Mouse (Mus musculus) small intestine, adult 2 months (tissue): ENCODE results near the gene Fads2. TPM values are rescaled to one million over a fixed set of nuclear protein-coding genes. Genes with fewer than 3 reads are reported as not detected.

ENCODE experiments used
- H3K27ac ChIP-seq: fragments of 200-500 bp; 2 replicates; pipeline ENCODE4 v1.5.1; 2012; ENCODE audit warnings: low read depth, low read length, control low read depth, inconsistent platforms; ENCODE audit not compliant: insufficient read depth
- H3K27me3 ChIP-seq: fragments of 200-500 bp; 2 replicates; pipeline ENCODE4 v1.6.1; 2012; ENCODE audit warnings: mild to moderate bottlenecking, moderate library complexity, low read length, inconsistent platforms; ENCODE audit not compliant: control insufficient read depth, insufficient read depth
- H3K36me3 ChIP-seq: fragments of 200-500 bp; 2 replicates; pipeline ENCODE4 v1.6.1; 2012; ENCODE audit warnings: mild to moderate bottlenecking, low read length, control low read depth, inconsistent platforms; ENCODE audit not compliant: control insufficient read depth, insufficient read depth
- H3K4me1 ChIP-seq: fragments of 200-500 bp; 2 replicates; pipeline ENCODE4 v1.6.1; 2012; ENCODE audit warnings: low read length, inconsistent platforms, mixed read lengths; ENCODE audit not compliant: control insufficient read depth, insufficient read depth, insufficient read length
- H3K4me3 ChIP-seq: fragments of 200-500 bp; 2 replicates; pipeline ENCODE4 v1.5.1; 2012; ENCODE audit warnings: low read depth, mild to moderate bottlenecking, control low read depth, inconsistent platforms, low read length, moderate library complexity
- CTCF ChIP-seq: fragments of 200-500 bp; IDR thresholded peaks from 2 replicates; pipeline ENCODE4 v1.5.1; 2012; ENCODE audit warnings: low read depth, mild to moderate bottlenecking, control low read depth, inconsistent platforms, low read length, moderate library complexity, mixed read lengths; ENCODE audit not compliant: insufficient replicate concordance, insufficient read length; ENCODE audit errors: extremely low read depth
- POLR2A ChIP-seq: fragments of 200-500 bp; IDR thresholded peaks from 2 replicates; pipeline ENCODE4 v1.6.1; 2012; ENCODE audit warnings: low read depth, mild to moderate bottlenecking, control low read depth, inconsistent platforms, low read length, moderate library complexity
- WGBS: fragments of 180-500 bp; shearing (Covaris S2); methylation state at CpG from one replicate; pipeline ENCODE4 v1.1.7; 2018; 5-methylcytosine and 5-hydroxymethylcytosine counted together
- polyA plus RNA-seq: library from polyadenylated mRNA; depleted of rRNA; stranded (reverse); fragments of >200 nt; gene quantifications from 2 replicates; pipeline ENCODE4 v1.2.3, GENCODE M21; 2012

The Fads2 gene
- polyA plus RNA-seq, 1 experiment = 44.9 TPM

DNA sequence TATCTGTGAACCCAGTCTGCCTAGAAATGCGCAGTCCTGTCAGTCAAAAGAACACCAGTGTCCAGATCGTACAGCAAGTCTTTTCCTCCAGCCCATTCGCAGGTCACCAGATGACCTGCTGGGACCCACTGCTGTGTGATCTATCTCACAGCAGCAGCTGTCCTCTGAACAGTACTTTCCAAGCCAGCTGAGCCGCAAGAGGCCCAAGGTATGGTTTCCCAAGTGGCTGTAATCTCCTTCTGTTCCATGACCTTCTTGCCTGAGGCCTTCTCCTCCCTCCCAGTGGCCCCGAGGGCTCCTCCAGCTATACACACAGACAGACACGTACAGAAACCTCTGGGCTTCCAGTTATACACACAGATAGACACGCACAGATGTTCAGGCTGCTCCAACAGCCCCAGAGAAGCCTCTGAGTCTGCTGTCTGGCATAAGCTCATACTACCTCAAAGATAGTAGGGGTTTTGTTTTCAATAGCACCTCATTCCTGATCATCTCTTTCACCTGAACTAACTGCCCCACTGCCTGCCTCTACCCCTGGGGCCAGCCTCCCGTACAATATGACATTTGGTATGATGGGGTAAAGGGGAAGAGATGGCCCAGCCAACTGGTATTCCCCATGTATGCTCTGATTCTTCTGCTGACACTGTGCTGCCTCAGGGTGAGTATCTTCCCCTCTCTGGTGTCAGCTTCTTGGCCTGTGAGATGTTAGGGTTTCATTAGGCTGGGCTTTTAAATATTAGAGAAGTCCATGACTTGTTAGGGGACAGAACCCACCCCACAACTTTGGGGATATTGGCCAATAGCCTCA lies 40.6 kb downstream of the Fads2 start:
- H3K4me1 ChIP-seq = peaks cover 48% of the 10 kb centered on the region
- 20% methylated on average over 8 of the region's 8 CpGs for WGBS

DNA sequence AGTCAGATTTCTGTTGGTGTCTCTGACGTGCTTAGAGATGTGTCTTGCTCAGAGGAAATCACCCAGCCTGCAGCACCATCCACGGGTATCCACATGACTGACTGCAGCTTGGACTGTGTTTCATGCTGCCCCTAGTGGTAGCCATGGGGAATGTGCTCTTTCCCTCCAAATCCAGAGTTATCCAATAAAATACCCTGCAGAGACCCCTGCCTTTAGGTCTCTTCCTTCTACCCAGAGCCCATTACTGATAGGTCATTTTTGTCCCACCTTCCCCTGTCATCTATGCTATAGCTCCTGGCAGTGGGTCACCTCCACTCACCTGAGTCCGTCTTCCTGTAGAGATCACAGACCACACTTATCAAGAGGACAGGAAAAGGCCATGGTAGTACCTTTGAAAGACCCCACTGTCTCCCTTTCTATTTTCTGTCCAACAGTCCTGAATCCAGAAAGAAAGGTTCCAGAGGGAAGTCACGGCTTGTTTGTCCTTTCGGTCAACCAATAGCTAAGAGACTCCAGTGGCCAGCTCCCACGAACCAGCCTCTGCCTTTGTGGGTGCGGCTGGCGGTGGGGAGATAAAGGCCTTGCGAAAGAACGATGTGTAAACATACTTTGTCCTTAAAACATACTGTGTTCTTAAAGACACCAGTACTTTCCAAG lies 41.5 kb downstream of the Fads2 start:
- peak overlapping the region; percentile 16; the same call in 1 of the 2 replicates for H3K4me3 ChIP-seq
- peaks cover 9% of the 10 kb centered on the region for H3K36me3 ChIP-seq
- peak overlapping the region; percentile 97 for H3K27ac ChIP-seq
- H3K27me3 ChIP-seq = no peaks in the 10 kb centered on the region
- TF ChIP-seq POLR2A = no peak; the same call in 1 of the 2 replicates
- peak; percentile 78; the same call in 1 of the 2 replicates for TF ChIP-seq CTCF
- WGBS = 8% methylated on average over 10 of the region's 10 CpGs
- peaks cover 45% of the 10 kb centered on the region for H3K4me1 ChIP-seq

More for the DNA sequence above, 40.6 kb downstream of the Fads2 start:
- Histone ChIP-seq H3K27ac (peak overlapping the region; percentile 78), H3K4me3 (no peak overlapping the region), H3K27me3 (no peaks in the 10 kb centered on the region), H3K36me3 (peaks cover 13% of the 10 kb centered on the region)
- TF ChIP-seq POLR2A (no peak), CTCF (no peak)

DNA sequence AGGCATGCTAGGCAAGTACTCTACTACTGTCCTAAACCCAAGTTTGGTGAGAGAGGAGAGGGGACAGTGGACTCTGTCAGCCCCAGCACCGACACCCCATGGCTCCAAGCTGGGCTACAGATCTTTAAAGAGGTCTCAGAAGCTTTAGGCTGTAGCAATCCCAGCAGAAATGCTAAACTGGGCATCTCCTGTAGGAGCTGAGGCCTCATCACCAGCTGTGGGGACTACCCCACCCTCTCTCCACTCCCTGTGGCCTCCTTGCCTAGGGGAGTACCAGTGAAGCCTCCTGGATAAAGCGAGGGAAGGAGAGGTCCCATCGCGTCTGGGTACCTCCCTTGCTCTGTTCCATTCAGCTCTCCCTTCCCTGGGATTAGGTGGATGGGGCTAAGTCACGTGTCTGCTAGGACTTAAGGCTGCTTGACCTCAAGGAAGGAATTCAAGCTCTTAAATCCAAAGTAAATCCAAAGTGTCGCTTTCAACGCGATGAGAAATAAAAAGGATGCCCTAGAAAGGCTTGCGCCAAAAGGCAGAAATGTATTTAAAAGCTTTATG lies 42.6 kb downstream of the Fads2 start:
- Histone ChIP-seq H3K4me3 (peak overlapping the region; percentile 40), H3K36me3 (peaks cover 9% of the 10 kb centered on the region; the same call in 1 of the 2 replicates), H3K4me1 (peaks cover 40% of the 10 kb centered on the region), H3K27me3 (no peaks in the 10 kb centered on the region), H3K27ac (peak overlapping the region; percentile 19)
- 37% methylated on average over 9 of the region's 9 CpGs for WGBS
- TF ChIP-seq POLR2A (no peak), CTCF (no peak)

DNA sequence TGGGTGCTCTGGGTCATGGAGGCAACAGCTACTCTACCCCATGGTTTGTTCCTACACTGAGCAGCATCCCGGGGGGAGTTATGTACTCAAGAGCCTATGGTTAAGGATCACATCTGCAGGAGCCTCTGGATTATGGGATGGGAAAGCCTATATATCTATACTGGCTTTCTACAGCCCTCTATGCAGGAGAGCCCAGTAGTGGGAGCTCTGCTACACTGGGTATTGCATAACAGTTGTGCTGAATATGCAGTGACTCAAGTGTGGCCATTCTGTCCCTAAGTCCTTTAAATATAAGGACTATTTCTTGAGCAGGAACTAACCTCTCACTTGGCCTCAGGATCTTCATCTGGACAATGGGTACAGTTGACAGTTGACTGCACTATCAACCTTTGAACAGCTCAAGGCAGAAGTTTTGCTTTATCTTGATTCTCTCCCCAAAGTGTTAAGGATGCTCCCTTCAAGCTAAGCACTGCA lies 43.2 kb downstream of the Fads2 start:
- no peaks in the 10 kb centered on the region for H3K27me3 ChIP-seq
- H3K36me3 ChIP-seq = peaks cover 7% of the 10 kb centered on the region; the same call in 1 of the 2 replicates
- WGBS = 43% methylated on average over 1 of the region's 1 CpGs
- H3K4me1 ChIP-seq = peaks cover 43% of the 10 kb centered on the region
- H3K4me3 ChIP-seq = no peak overlapping the region
- peak overlapping the region; percentile 59 for H3K27ac ChIP-seq
- no peak for TF ChIP-seq POLR2A
- TF ChIP-seq CTCF = no peak

DNA sequence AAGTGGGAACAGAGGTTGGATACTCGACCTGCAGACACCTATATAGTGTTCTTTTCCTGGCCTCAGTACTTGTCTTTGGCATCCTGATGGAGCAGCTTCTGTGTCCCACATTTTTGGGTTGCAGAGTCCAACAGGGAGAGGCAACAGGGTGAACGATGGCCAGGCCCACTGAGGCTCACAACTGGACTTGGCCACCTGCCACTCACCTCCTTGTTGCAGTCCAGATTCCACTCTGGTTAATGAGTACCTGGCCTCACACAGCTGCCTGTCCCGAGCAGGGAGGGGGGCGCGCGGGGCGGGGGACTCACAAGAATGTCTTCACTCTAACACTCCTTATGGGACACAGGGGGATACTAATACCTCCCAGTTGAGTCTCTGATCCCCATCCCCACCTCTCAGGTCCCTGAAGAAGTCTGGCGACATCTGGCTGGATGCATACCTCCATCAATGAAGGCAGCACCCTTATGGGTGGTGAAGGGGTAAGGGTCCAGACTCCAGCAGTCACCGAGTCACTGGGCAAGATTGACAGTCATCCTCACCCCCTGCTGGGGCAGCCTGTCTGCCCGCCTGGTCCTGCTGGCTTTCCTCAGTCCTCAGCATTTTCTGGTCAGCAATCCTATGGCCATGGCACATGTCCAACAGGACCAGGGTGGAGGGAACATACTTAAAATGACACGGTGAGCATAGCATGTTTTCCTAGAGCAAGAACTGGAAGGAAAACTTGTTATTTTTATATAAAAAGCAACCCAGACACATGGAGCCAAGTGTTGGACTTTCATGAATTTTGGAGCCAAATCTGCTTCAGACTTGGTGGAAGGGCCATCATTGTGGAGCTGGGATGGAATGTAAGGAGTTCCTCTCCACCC lies 43.8 kb downstream of the Fads2 start:
- Histone ChIP-seq H3K4me3 (peak overlapping the region; percentile 22), H3K4me1 (peaks cover 44% of the 10 kb centered on the region), H3K27ac (peak overlapping the region; percentile 59), H3K27me3 (no peaks in the 10 kb centered on the region), H3K36me3 (peaks cover 7% of the 10 kb centered on the region; the same call in 1 of the 2 replicates)
- TF ChIP-seq POLR2A = no peak
- no peak for TF ChIP-seq CTCF
- 20% methylated on average over 11 of the region's 11 CpGs for WGBS

DNA sequence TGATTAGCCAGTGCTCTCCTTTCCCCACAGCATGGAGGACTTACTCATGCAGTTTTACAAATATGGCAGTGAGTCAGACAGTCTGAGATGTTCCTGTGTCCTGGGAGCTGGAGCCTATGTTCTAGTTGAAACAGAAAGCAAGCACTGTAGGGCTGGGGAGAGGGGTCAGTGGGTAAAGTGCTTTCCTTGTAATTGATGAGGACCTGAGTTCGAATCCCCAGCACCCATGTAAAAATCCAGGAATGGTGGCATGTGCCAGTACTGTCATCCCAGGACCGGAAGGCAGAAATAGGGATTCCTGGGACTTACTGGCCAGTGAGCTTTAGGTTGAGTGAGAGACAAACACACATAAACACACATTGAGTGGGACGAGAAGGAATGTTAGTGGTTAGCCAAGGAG lies 44.9 kb downstream of the Fads2 start:
- WGBS = 53% methylated on average over 3 of the region's 3 CpGs
- no peak for TF ChIP-seq POLR2A
- no peak for TF ChIP-seq CTCF
- H3K36me3 ChIP-seq = 0 out of 2 replicates have a peak, but pooled peaks cover under 1% of the 10 kb centered on the region
- H3K27ac ChIP-seq = peak overlapping the region; percentile 23; the same call in 1 of the 2 replicates
- no peak overlapping the region for H3K4me3 ChIP-seq
- H3K27me3 ChIP-seq = no peaks in the 10 kb centered on the region
- H3K4me1 ChIP-seq = peaks cover 46% of the 10 kb centered on the region
